Mouse (Mus musculus): ENCODE measurements at regions not wholly inside any gene's neighbourhood (a gene's known extent, or its start where the extent isn't known, plus 50 kb on each side); places are given as distances from the start of the nearest gene placed in this dataset.

DNA sequence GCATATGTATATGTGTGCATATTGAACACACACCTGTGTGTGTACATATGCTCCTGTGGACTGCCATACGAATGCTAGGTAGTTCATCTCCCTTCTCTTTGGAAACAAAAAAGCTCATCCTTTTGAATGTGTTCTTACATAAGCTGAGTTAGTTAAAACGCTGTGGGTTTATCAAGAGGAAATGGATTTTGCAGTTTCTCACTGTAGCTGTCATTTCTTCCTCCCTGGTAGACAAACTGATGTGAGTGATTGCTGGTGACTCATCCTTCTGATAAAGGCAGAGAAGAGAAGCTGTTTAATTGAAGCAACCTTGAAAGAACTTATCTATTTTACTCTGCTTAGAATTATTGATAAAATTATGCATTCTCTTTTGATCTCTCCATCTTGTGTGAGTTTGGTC lies 173.6 kb upstream of the Fam49a start:
- Histone ChIP-seq H3K27ac (ENCODE audit: low read depth, low read length) (no peak overlapping the region), H3K9me3 (ENCODE audit: low read length) (no peaks in the 10 kb centered on the region), H3K36me3 (ENCODE audit: insufficient read depth, low read length) (no peaks in the 10 kb centered on the region), H3K4me3 (ENCODE audit: low read depth, low read length) (no peak overlapping the region), H3K27me3 (ENCODE audit: insufficient read depth, low read length) (no peaks in the 10 kb centered on the region), H3K9ac (replicated peaks; ENCODE audit: low read length, poor library complexity, severe bottlenecking) (no peak overlapping the region), H3K4me2 (ENCODE audit: low read depth, low read length, poor library complexity, severe bottlenecking) (no peak overlapping the region), H3K4me1 (ENCODE audit: insufficient read depth, low read length) (no peaks in the 10 kb centered on the region)
- no peak for TF ChIP-seq CTCF (IDR thresholded peaks at IDR 0.05)
- ATAC-seq (ENCODE audit: low FRiP score) (no peak), DNase-seq (ENCODE audit: low spot score) (no peak)
- 67% methylated on average over 2 of the region's 2 CpGs for WGBS
